Mouse (Mus musculus) stomach, embryonic 15.5 days (tissue): ENCODE data around the gene Ctsh. TPM values are rescaled to one million over a fixed set of nuclear protein-coding genes. Genes with fewer than 3 reads are reported as not detected.

Source experiments
- ATAC-seq: fragments of 200-750 bp; cut with Nextera tagmentation; 2 replicates; pipeline ENCODE4 v1.8.0; 2017; ENCODE audit warnings: low read depth, moderate number of reproducible peaks, moderate TSS enrichment; ENCODE audit not compliant: insufficient read depth, low FRiP score
- H3K27ac ChIP-seq: fragments of 300-500 bp; sonication (generic); 2 replicates; pipeline ENCODE4 v1.5.1; 2015; ENCODE audit warnings: mild to moderate bottlenecking, inconsistent platforms
- H3K27me3 ChIP-seq: fragments of 300-500 bp; sonication (generic); replicated peaks from 2 replicates; pipeline ENCODE4 v1.6.1; 2015; ENCODE audit warnings: inconsistent platforms
- H3K36me3 ChIP-seq: fragments of 300-500 bp; sonication (generic); 2 replicates; pipeline ENCODE4 v1.6.1; 2015; ENCODE audit warnings: inconsistent platforms
- H3K4me1 ChIP-seq: fragments of 300-500 bp; sonication (generic); 2 replicates; pipeline ENCODE4 v1.6.1; 2015; ENCODE audit warnings: inconsistent platforms
- H3K4me2 ChIP-seq: fragments of 300-500 bp; sonication (generic); 2 replicates; pipeline ENCODE4 v1.6.1; 2015; ENCODE audit warnings: mild to moderate bottlenecking, inconsistent platforms
- H3K4me3 ChIP-seq: fragments of 300-500 bp; sonication (generic); replicated peaks from 2 replicates; pipeline ENCODE4 v1.5.1; 2015; ENCODE audit warnings: inconsistent platforms
- H3K9ac ChIP-seq: fragments of 300-500 bp; sonication (generic); 2 replicates; pipeline ENCODE4 v1.6.1; 2015; ENCODE audit warnings: inconsistent platforms
- H3K9me3 ChIP-seq: fragments of 300-500 bp; sonication (generic); 2 replicates; pipeline ENCODE4 v1.6.1; 2016; ENCODE audit warnings: inconsistent platforms
- WGBS: fragments of 180-500 bp; shearing (Covaris S2); methylation state at CpG from one replicate; pipeline ENCODE4 v1.1.7; 2015; 5-methylcytosine and 5-hydroxymethylcytosine counted together
- polyA plus RNA-seq: library from polyadenylated mRNA; unstranded; fragments of >200 nt; fragmentation: Nextera tagmentation; extraction: Ambion mirVana; gene quantifications from 2 replicates; pipeline ENCODE4 v1.2.1, GENCODE M21; 2015

The Ctsh gene
- polyA plus RNA-seq, 1 experiment from 2014 or later = 72.0 TPM

DNA sequence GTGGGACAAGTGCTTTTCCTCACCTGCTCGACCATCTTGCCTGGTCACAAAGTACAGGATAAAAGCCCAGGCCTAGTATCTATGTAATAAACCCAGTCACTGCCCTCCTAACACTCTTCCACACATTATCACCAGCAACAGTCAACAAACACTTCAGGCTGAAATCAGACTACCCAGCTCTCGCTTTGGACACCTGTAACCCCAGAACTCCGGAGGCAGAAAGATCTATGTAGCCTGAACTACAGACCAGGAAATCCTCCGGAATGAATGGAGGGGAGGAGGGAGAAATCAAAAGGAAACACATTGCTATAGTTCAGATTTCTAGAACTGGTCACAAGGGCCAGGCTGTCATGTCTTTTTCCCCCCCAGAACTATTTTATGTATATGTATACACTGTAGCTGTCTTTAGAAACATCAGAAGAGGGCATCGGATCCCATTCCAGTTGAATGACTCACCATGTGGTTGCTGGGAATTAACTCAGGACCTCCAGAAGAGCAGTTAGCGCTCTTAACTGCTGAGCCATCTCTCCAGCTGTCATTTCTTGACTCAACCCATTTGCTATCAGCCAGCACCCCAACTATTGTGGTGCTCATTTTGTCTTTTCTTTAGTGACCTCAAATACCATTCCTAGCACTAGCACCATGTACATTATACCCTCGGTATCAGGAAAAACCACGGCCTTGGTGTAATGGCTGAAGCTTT lies 31.0 kb downstream of the Ctsh start:
- Histone ChIP-seq H3K27ac (no peak overlapping the region), H3K9me3 (no peaks in the 10 kb centered on the region), H3K9ac (no peak overlapping the region), H3K36me3 (peaks cover 16% of the 10 kb centered on the region), H3K4me2 (no peak overlapping the region), H3K4me1 (no peaks in the 10 kb centered on the region), H3K27me3 (no peaks in the 10 kb centered on the region), H3K4me3 (no peak overlapping the region)
- no peak for ATAC-seq
- WGBS = 84% methylated on average over 8 of the region's 8 CpGs

DNA sequence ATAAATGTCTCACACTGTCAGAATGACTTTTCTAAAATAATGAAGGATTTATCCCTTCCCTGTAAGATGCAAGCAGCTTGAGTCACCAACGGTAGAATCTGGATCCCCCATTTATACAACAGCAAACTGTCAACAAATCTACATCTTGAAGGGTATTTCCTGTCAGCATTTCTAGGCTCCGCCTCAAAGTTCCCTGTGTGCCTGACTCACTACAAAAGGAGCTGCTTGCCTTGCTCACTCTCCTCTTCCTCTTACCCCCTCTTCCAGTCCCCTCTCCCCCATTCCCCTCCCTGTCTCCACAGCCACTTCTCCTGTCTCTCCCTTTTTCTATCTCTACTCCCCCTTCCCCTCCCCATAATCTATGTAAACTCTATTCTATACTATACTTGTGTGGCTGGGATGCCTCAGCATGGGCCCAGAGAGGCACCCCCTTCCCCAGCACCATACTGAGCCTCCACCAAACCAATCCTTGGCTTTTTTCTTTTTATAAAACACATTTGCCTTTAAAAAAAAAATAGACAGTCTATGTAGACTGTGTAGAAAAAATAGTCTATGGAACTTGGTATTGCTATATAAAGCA lies 34.0 kb downstream of the Ctsh start:
- Histone ChIP-seq H3K9me3 (no peaks in the 10 kb centered on the region), H3K27ac (no peak overlapping the region), H3K27me3 (no peaks in the 10 kb centered on the region), H3K4me1 (no peaks in the 10 kb centered on the region), H3K9ac (no peak overlapping the region), H3K36me3 (peaks cover 26% of the 10 kb centered on the region), H3K4me2 (no peak overlapping the region), H3K4me3 (no peak overlapping the region)
- 82% methylated on average over 2 of the region's 2 CpGs for WGBS
- no peak for ATAC-seq

DNA sequence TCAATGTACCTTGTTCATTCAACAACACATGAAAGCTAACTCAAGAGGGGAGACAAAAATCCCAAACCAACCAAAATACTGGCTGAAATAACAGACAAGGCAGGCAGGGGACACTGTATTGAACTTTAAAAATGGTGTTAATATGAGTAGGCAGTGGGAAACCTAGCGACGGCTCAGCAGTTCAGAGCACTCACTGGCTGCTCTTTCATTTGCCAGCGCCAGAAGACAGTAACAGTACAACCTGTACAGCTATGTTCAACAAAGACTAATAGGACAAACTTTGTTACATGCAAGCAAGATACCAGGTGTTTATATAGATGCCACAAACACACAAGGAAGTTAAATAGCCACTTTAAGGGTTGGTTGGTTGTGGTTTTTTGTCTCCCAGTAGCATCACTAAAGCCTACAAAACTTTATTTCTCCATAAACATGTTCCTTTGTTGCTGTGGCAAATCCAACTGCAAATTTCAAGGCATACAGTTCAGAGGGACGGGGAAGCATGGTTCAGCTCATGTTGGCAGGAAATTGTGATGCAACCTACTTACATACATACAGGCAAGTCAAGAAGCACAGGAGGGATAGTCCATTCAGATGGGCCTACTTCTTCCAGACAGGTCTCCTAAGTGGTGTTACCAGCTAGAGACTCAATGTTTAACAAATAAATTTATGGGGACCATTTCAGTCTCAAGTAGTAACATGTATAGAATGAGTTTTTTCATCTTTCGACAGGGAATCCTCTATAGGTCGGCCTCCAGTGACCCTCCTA lies 35.6 kb downstream of the Ctsh start:
- no peak for ATAC-seq
- no peaks in the 10 kb centered on the region for H3K9me3 ChIP-seq
- peaks cover 31% of the 10 kb centered on the region for H3K36me3 ChIP-seq
- H3K9ac ChIP-seq = no peak overlapping the region
- H3K27me3 ChIP-seq = no peaks in the 10 kb centered on the region
- no peak overlapping the region for H3K4me3 ChIP-seq
- no peak overlapping the region for H3K4me2 ChIP-seq
- H3K4me1 ChIP-seq = no peaks in the 10 kb centered on the region
- 92% methylated on average over 6 of the region's 6 CpGs for WGBS
- H3K27ac ChIP-seq = no peak overlapping the region

DNA sequence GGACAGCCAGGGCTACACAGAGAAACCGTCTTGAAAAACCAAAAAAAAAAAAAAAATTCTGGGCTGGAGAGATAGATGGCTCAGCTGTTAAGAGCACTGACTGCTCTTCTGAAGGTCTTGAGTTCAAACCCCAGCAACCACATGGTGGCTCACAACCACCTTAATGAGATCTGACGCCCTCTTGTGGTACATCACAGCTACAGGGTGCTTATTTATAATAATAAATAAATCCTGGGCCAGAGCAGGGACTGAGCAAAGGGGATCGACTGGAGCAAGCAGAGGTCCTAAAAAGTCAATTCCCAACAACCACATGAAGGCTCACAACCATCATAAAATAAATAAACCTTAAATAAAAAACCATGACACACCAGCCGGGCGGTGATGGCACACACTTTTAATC lies 45.0 kb downstream of the Ctsh start:
- 90% methylated on average over 5 of the region's 5 CpGs for WGBS
- Histone ChIP-seq H3K4me2 (no peak overlapping the region), H3K36me3 (peaks cover 48% of the 10 kb centered on the region), H3K4me1 (no peaks in the 10 kb centered on the region), H3K27me3 (no peaks in the 10 kb centered on the region), H3K27ac (no peak overlapping the region), H3K9me3 (no peaks in the 10 kb centered on the region), H3K4me3 (no peak overlapping the region), H3K9ac (no peak overlapping the region)
- no peak for ATAC-seq

DNA sequence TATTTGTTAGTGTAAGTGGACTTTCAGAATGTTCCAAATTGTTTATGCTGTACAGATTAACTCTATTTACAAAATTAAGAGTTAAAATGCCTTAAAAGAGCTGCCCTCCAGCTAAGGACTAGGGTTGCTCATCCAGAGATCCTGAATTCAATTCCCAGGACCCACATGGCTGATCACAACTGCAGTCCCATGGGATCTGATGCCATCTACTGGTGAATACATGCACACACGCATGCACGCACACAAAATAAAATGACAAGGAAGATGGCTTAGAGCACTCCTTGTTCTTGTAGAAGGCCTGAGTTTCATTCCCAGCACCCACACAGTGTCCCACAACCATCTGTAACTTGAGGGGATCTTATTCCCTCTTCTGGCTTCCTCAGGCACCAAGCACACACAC lies 46.8 kb downstream of the Ctsh start:
- peak; percentile 47; the same call in 1 of the 2 replicates for ATAC-seq
- 73% methylated on average over 2 of the region's 2 CpGs for WGBS
- H3K27ac ChIP-seq = no peak overlapping the region
- H3K4me1 ChIP-seq = no peaks in the 10 kb centered on the region
- no peak overlapping the region for H3K9ac ChIP-seq
- H3K9me3 ChIP-seq = no peaks in the 10 kb centered on the region
- no peak overlapping the region for H3K4me2 ChIP-seq
- H3K27me3 ChIP-seq = no peaks in the 10 kb centered on the region
- H3K36me3 ChIP-seq = peaks cover 44% of the 10 kb centered on the region
- no peak overlapping the region for H3K4me3 ChIP-seq

DNA sequence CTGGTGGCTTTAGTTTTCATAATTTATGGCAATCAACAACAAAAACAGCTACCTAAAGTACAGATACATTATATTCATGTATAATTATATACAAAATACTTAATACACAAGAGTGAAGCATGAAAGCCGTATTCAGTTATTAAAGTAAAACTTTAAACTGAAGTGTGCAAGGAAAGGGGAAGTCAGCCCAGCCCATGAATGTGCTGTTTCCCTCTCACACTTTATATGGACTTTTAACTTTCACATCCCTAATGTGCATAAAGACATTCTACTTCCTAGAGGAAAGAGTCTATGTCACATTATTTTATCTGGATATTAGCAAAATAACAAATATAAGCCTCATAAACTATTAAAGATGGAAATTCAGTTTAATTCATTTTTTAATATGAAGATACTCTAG lies 51.5 kb downstream of the Ctsh start:
- 0 out of 2 replicates have a peak, but pooled peaks cover 19% of the 10 kb centered on the region for H3K36me3 ChIP-seq
- no peak overlapping the region for H3K4me3 ChIP-seq
- 96% methylated on average over 1 of the region's 1 CpGs for WGBS
- H3K9me3 ChIP-seq = no peaks in the 10 kb centered on the region
- ATAC-seq = no peak
- no peak overlapping the region for H3K4me2 ChIP-seq
- no peaks in the 10 kb centered on the region for H3K27me3 ChIP-seq
- H3K9ac ChIP-seq = no peak overlapping the region
- no peaks in the 10 kb centered on the region for H3K4me1 ChIP-seq
- no peak overlapping the region for H3K27ac ChIP-seq

DNA sequence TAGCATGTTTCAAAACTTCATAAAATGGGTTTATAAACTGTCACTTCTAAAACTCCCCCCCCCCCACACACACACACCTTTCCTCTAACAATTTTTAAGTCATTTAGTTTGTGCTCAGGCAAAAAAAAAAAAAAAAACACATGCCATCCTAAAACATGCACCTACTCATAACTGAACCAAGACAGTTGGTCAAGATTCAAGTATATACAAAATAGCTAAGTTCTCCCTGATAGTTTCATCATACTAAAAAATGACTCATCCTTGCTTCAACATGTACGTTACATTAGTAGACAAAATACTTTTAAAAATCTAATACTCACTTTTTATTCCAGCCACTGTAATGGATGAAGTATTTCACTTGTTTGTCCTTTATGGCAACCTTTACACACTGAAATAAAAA lies 53.0 kb downstream of the Ctsh start:
- Histone ChIP-seq H3K4me2 (no peak overlapping the region), H3K9ac (no peak overlapping the region), H3K27me3 (no peaks in the 10 kb centered on the region), H3K9me3 (no peaks in the 10 kb centered on the region), H3K36me3 (0 out of 2 replicates have a peak, but pooled peaks cover 13% of the 10 kb centered on the region), H3K4me3 (no peak overlapping the region), H3K27ac (no peak overlapping the region), H3K4me1 (peaks cover 4% of the 10 kb centered on the region; the same call in 1 of the 2 replicates)
- no peak for ATAC-seq
- WGBS = 77% methylated on average over 1 of the region's 1 CpGs

DNA sequence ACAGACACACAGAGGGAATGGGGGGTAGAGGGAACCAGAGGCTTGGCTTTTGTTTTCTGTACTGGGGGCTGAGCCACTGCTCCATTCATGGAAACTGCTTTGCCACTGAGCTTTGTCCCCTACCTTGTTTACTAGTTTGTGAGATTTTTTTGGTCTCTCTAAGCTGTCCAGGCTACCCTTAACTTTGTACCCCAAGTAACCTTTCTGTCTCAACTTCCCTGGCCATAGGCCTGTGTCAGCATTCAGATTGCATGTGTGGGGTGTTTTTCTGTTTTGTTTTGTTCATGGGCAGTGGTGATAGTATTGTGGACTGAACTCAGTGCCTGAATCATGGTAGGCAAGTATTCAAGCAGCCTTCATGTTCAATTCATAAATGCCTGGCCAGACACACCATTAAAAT lies 54.3 kb downstream of the Ctsh start:
- Histone ChIP-seq H3K4me1 (peaks cover 4% of the 10 kb centered on the region; the same call in 1 of the 2 replicates), H3K9me3 (no peaks in the 10 kb centered on the region), H3K36me3 (0 out of 2 replicates have a peak, but pooled peaks cover 7% of the 10 kb centered on the region), H3K4me3 (no peak overlapping the region), H3K4me2 (no peak overlapping the region), H3K27ac (no peak overlapping the region), H3K27me3 (no peaks in the 10 kb centered on the region), H3K9ac (no peak overlapping the region)
- no peak for ATAC-seq

DNA sequence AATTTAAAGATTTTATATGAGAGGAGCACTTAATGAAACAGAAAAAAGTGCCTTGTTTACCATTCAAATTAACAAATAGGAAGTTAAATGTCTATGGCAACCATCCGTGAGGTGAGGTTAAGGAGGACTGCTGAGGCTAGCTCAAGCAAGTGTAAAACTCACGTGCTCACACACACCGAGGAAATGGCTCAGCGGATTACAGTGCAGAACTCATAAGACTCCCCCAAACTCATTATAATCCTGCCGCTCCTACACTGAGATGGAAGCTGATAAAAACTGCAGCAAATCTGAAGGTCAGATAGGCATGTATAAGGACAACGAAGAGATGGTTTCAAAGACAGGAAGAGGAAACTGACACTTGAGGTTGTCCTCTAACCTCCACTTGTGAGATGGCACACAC lies 55.4 kb downstream of the Ctsh start:
- Histone ChIP-seq H3K36me3 (0 out of 2 replicates have a peak, but pooled peaks cover 4% of the 10 kb centered on the region), H3K27ac (no peak overlapping the region), H3K4me2 (no peak overlapping the region), H3K4me1 (peaks cover 4% of the 10 kb centered on the region; the same call in 1 of the 2 replicates), H3K9me3 (no peaks in the 10 kb centered on the region), H3K4me3 (no peak overlapping the region), H3K27me3 (no peaks in the 10 kb centered on the region), H3K9ac (no peak overlapping the region)
- ATAC-seq = no peak
- WGBS = 70% methylated on average over 6 of the region's 6 CpGs

DNA sequence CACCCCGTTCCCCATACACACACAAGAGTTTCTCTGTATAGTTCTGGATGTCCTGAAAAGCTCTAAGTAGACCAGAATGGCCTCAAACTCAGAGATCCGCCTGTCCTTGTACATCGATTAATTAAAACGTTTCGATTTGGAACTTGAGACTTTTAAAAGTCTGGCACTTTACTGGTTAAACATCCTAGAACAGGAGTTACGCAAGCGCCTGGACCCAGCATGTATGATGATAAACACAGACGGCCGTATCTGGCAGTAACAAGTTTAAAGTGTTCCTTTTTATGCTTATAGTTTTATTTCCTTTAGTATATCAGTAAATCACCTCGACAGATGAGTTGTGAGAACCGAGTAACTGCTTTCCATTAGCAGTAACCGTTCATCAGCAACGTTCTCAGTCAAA lies 59.2 kb downstream of the Ctsh start:
- no peak for ATAC-seq
- H3K4me2 ChIP-seq = peak overlapping the region; percentile 76
- peak overlapping the region; percentile 76 for H3K9ac ChIP-seq
- no peaks in the 10 kb centered on the region for H3K27me3 ChIP-seq
- H3K9me3 ChIP-seq = no peaks in the 10 kb centered on the region
- 1% methylated on average over 13 of the region's 13 CpGs for WGBS
- H3K27ac ChIP-seq = peak overlapping the region; percentile 99
- no peaks in the 10 kb centered on the region for H3K36me3 ChIP-seq
- peaks cover 4% of the 10 kb centered on the region; the same call in 1 of the 2 replicates for H3K4me1 ChIP-seq
- peak overlapping the region; percentile 70 for H3K4me3 ChIP-seq

DNA sequence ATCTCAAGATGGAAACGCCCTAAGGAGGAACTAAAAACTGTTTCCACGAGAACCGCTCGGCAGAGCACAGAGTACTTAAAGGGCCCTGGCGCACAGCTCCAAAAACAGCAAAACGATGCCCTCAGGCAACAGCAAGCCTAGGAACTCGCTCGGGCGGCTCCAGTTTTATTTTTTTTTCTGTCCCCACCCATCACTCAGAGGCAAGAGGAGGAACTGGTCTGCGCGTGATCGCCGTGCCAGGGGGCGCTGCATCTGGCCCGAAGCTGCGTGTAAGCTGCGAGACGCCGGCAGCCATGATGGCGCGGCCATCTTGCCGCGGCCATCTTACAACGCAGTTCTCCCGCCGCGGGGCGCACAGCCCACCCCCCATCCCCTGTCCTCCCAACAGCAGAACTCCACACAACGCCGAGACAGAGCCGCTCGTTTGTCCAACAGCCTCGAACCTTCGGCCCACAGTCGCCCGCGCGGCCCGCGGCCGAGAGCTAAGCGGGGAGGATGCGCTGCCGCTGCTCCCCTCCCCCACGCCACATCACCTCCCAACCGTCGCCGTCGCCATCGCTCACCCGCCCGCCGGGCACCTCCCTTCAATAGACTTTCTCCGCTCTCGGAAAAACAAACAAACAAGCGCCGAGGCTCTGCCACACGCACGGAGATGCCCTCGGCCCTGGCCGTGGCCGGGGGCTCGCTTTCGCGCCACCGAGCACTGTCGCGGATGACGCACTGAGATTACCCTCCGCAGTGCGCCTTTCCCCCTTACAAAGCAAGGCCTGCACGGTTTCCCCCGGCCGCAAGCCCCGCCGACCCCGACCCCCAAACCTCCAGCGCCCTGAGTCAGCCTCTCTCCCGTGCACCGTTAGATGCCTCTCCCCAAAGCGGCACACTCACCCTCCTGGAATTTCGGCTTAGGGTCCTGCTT lies 60.0 kb downstream of the Ctsh start:
- H3K9me3 ChIP-seq = no peaks in the 10 kb centered on the region
- H3K4me2 ChIP-seq = peak overlapping the region; percentile 76
- no peaks in the 10 kb centered on the region for H3K36me3 ChIP-seq
- no peaks in the 10 kb centered on the region for H3K27me3 ChIP-seq
- H3K4me3 ChIP-seq = peak overlapping the region; percentile 70
- peak; percentile 80 for ATAC-seq
- H3K27ac ChIP-seq = peak overlapping the region; percentile 99
- H3K4me1 ChIP-seq = peaks cover 4% of the 10 kb centered on the region; the same call in 1 of the 2 replicates
- under 1% methylated on average over 82 of the region's 82 CpGs for WGBS
- peak overlapping the region; percentile 76 for H3K9ac ChIP-seq
